Mouse (Mus musculus) limb, embryonic 12.5 days (tissue): Measurements from ENCODE around the gene Atp2a1. TPM values are rescaled to one million over a fixed set of nuclear protein-coding genes. Genes with fewer than 3 reads are reported as not detected.
"Not testable (repeated sequence)": the region's sequence is repeated elsewhere in the genome, so short reads cannot be mapped to it uniquely, and the experiment has no call there.

Experiments used
- ATAC-seq: fragments of 200-750 bp; cut with Nextera tagmentation; 2 replicates; pipeline ENCODE4 v1.8.0; 2017; ENCODE audit warnings: low read depth, moderate TSS enrichment; ENCODE audit not compliant: insufficient number of reproducible peaks, insufficient read depth, low FRiP score, low TSS enrichment
- H3K27ac ChIP-seq: fragments of 300-500 bp; sonication (generic); 2 replicates; pipeline ENCODE4 v1.5.1; 2016; ENCODE audit warnings: mild to moderate bottlenecking, moderate library complexity
- H3K27me3 ChIP-seq: fragments of 300-500 bp; sonication (generic); 2 replicates; pipeline ENCODE4 v1.6.1; 2016; ENCODE audit warnings: mild to moderate bottlenecking, moderate library complexity
- H3K36me3 ChIP-seq: fragments of 300-500 bp; sonication (generic); 2 replicates; pipeline ENCODE4 v1.6.1; 2016; ENCODE audit warnings: mild to moderate bottlenecking, moderate library complexity
- H3K4me1 ChIP-seq: fragments of 300-500 bp; sonication (generic); replicated peaks from 2 replicates; pipeline ENCODE4 v1.6.1; 2016
- H3K4me2 ChIP-seq: fragments of 300-500 bp; sonication (generic); 2 replicates; pipeline ENCODE4 v1.6.1; 2016; ENCODE audit warnings: mild to moderate bottlenecking, moderate library complexity
- H3K4me3 ChIP-seq: fragments of 300-500 bp; sonication (generic); replicated peaks from 2 replicates; pipeline ENCODE4 v1.5.1; 2016; ENCODE audit warnings: mild to moderate bottlenecking
- H3K9ac ChIP-seq: fragments of 300-500 bp; sonication (generic); replicated peaks from 2 replicates; pipeline ENCODE4 v1.6.1; 2016; ENCODE audit warnings: mild to moderate bottlenecking, moderate library complexity
- H3K9me3 ChIP-seq: fragments of 300-500 bp; sonication (generic); 2 replicates; pipeline ENCODE4 v1.6.1; 2016; ENCODE audit warnings: mild to moderate bottlenecking, moderate library complexity
- WGBS: fragments of 180-500 bp; shearing (Covaris S2); methylation state at CpG from one replicate; pipeline ENCODE4 v1.1.7; 2016; 5-methylcytosine and 5-hydroxymethylcytosine counted together
- polyA plus RNA-seq: library from polyadenylated mRNA; unstranded; fragments of >200 nt; fragmentation: Nextera tagmentation; extraction: Ambion mirVana; gene quantifications from 2 replicates; pipeline ENCODE4 v1.2.1, GENCODE M21; 2016

Atp2a1 gene
- polyA plus RNA-seq, 1 experiment from 2014 or later: 52.5 TPM

GRCm38 (mm10) chr7:126494120-126494519 lies 31.2 kb upstream of the Atp2a1 start:
- H3K27ac ChIP-seq: no peak overlapping the region
- H3K9me3 ChIP-seq: no peaks in the 10 kb centered on the region
- H3K27me3 ChIP-seq: no peaks in the 10 kb centered on the region
- 93% methylated on average over 6 of the region's 6 CpGs for WGBS
- H3K36me3 ChIP-seq: peaks cover 97% of the 10 kb centered on the region
- ATAC-seq: no peak
- H3K9ac ChIP-seq: no peak overlapping the region
- no peaks in the 10 kb centered on the region for H3K4me1 ChIP-seq
- no peak overlapping the region for H3K4me3 ChIP-seq
- no peak overlapping the region for H3K4me2 ChIP-seq

- 56% methylated on average over 11 of the region's 11 CpGs for WGBS
- ATAC-seq: no peak
- H3K36me3 ChIP-seq: peaks cover 83% of the 10 kb centered on the region
Measured at GRCm38 (mm10) chr7:126491973-126492372, 29.1 kb upstream of the Atp2a1 start.

GRCm38 (mm10) chr7:126491005-126491404 lies 28.1 kb upstream of the Atp2a1 start:
- Histone ChIP-seq H3K4me3 (no peak overlapping the region), H3K4me1 (peaks cover 7% of the 10 kb centered on the region), H3K9ac (no peak overlapping the region), H3K36me3 (peaks cover 74% of the 10 kb centered on the region), H3K27ac (no peak overlapping the region), H3K4me2 (no peak overlapping the region), H3K9me3 (no peaks in the 10 kb centered on the region), H3K27me3 (no peaks in the 10 kb centered on the region)
- no peak for ATAC-seq
- WGBS: 84% methylated on average over 1 of the region's 1 CpGs

More at GRCm38 (mm10) chr7:126491973-126492372, 29.1 kb upstream of the Atp2a1 start:
- Histone ChIP-seq H3K4me1 (peaks cover 7% of the 10 kb centered on the region), H3K27ac (peak overlapping the region; percentile 23; the same call in 1 of the 2 replicates), H3K4me2 (no peak overlapping the region), H3K4me3 (no peak overlapping the region), H3K9me3 (no peaks in the 10 kb centered on the region), H3K9ac (no peak overlapping the region; the same call in 1 of the 2 replicates), H3K27me3 (no peaks in the 10 kb centered on the region)

GRCm38 (mm10) chr7:126487617-126488385 lies 24.9 kb upstream of the Atp2a1 start:
- H3K27ac ChIP-seq: 0 out of 2 replicates have a peak overlapping the region, but pooled peaks have one; percentile 50
- not testable (repeated sequence) for ATAC-seq, H3K9me3 ChIP-seq, H3K27me3 ChIP-seq
- H3K36me3 ChIP-seq: peaks cover 42% of the 10 kb centered on the region
- peak overlapping the region; percentile 70 for H3K4me3 ChIP-seq
- peaks cover 10% of the 10 kb centered on the region for H3K4me1 ChIP-seq
- H3K4me2 ChIP-seq: peak overlapping the region; percentile 90
- WGBS: 17% methylated on average over 25 of the region's 25 CpGs
- H3K9ac ChIP-seq: peak overlapping the region; percentile 68

- H3K9ac ChIP-seq: peak within 1 kb of the TSS; percentile 68
- H3K9me3 ChIP-seq: no peaks in the 10 kb centered on the region
- H3K4me3 ChIP-seq: peak within 1 kb of the TSS; percentile 70
- H3K27me3 ChIP-seq: no peaks in the 10 kb centered on the region
- peaks cover 16% of the 10 kb centered on the region for H3K4me1 ChIP-seq
- ATAC-seq: peak; percentile 88
- peak within 1 kb of the TSS; percentile 90 for H3K4me2 ChIP-seq
- under 1% methylated on average over 32 of the region's 32 CpGs for WGBS
- peak within 1 kb of the TSS; percentile 64 for H3K27ac ChIP-seq
- H3K36me3 ChIP-seq: peaks cover 34% of the 10 kb centered on the region
Measured at GRCm38 (mm10) chr7:126487052-126487483, 24.2 kb upstream of the Atp2a1 start, which contains the start of gene Tufm. Gene Tufm (plus strand): TSS chr7:126487361.

GRCm38 (mm10) chr7:126482392-126482871 lies 19.5 kb upstream of the Atp2a1 start:
- 0 out of 2 replicates have a peak, but pooled peaks cover 9% of the 10 kb centered on the region for H3K4me1 ChIP-seq
- peaks cover 6% of the 10 kb centered on the region; the same call in 1 of the 2 replicates for H3K9me3 ChIP-seq
- WGBS: 0% methylated on average over 23 of the region's 23 CpGs
- H3K27me3 ChIP-seq: no peaks in the 10 kb centered on the region
- H3K36me3 ChIP-seq: no peaks in the 10 kb centered on the region
- H3K9ac ChIP-seq: peak overlapping the region; percentile 55
- ATAC-seq: peak; percentile 57
- H3K4me2 ChIP-seq: peak overlapping the region; percentile 62
- peak overlapping the region; percentile 76 for H3K27ac ChIP-seq
- peak overlapping the region; percentile 33 for H3K4me3 ChIP-seq

- Histone ChIP-seq H3K9ac (no peak overlapping the region), H3K9me3 (peaks cover 6% of the 10 kb centered on the region; the same call in 1 of the 2 replicates), H3K27me3 (no peaks in the 10 kb centered on the region), H3K4me2 (no peak overlapping the region), H3K4me3 (no peak overlapping the region), H3K27ac (no peak overlapping the region), H3K4me1 (0 out of 2 replicates have a peak, but pooled peaks cover 9% of the 10 kb centered on the region), H3K36me3 (no peaks in the 10 kb centered on the region)
- 22% methylated on average over 5 of the region's 5 CpGs for whole genome bisulfite sequencing
- no peak for ATAC-seq
Measured at GRCm38 (mm10) chr7:126481699-126482098, 18.8 kb upstream of the Atp2a1 start.

GRCm38 (mm10) chr7:126474993-126475581 lies 12.2 kb upstream of the Atp2a1 start, which contains the start of gene Sh2b1:
Gene Sh2b1 (minus strand): TSS chr7:126475424.
- Histone ChIP-seq H3K4me3 (peak within 1 kb of the TSS; percentile 91), H3K36me3 (peaks cover 30% of the 10 kb centered on the region), H3K9me3 (no peaks in the 10 kb centered on the region), H3K27me3 (no peaks in the 10 kb centered on the region), H3K9ac (peak within 1 kb of the TSS; percentile 96), H3K27ac (peak within 1 kb of the TSS; percentile 92), H3K4me2 (peak within 1 kb of the TSS; percentile 93), H3K4me1 (peaks cover 19% of the 10 kb centered on the region)
- under 1% methylated on average over 53 of the region's 53 CpGs for WGBS
- peak; percentile 91 for ATAC-seq

- Histone ChIP-seq H3K4me3 (peak overlapping the region; percentile 91), H3K27ac (peak overlapping the region; percentile 92), H3K36me3 (peaks cover 36% of the 10 kb centered on the region), H3K27me3 (no peaks in the 10 kb centered on the region), H3K4me2 (peak overlapping the region; percentile 93), H3K4me1 (peaks cover 19% of the 10 kb centered on the region), H3K9ac (peak overlapping the region; percentile 96), H3K9me3 (no peaks in the 10 kb centered on the region)
- 2% methylated on average over 27 of the region's 27 CpGs for WGBS
- ATAC-seq: peak; percentile 24; the same call in 1 of the 2 replicates
Measured at GRCm38 (mm10) chr7:126474486-126474955, 11.6 kb upstream of the Atp2a1 start.

GRCm38 (mm10) chr7:126473470-126474086 lies 10.7 kb upstream of the Atp2a1 start:
- Histone ChIP-seq H3K9ac (peak overlapping the region; percentile 96), H3K4me1 (peaks cover 19% of the 10 kb centered on the region), H3K36me3 (peaks cover 45% of the 10 kb centered on the region), H3K4me3 (peak overlapping the region; percentile 91), H3K27me3 (no peaks in the 10 kb centered on the region), H3K9me3 (no peaks in the 10 kb centered on the region), H3K27ac (no peak overlapping the region), H3K4me2 (peak overlapping the region; percentile 93)
- ATAC-seq: no peak
- 89% methylated on average over 9 of the region's 9 CpGs for WGBS
